Mouse (Mus musculus) liver, embryonic 16.5 days (tissue): ENCODE data around the gene Palld. TPM values are rescaled to one million over a fixed set of nuclear protein-coding genes. Genes with fewer than 3 reads are reported as not detected.

Source experiments
- ATAC-seq: fragments of 200-750 bp; cut with Nextera tagmentation; 2 replicates; pipeline ENCODE4 v1.8.0; 2017; ENCODE audit warnings: low read depth, mild to moderate bottlenecking, moderate number of reproducible peaks, moderate library complexity
- H3K27ac ChIP-seq: fragments of 300-500 bp; sonication (generic); 2 replicates; pipeline ENCODE4 v1.5.1; 2014; ENCODE audit warnings: mild to moderate bottlenecking, low read length
- H3K27me3 ChIP-seq: fragments of 300-500 bp; sonication (generic); 2 replicates; pipeline ENCODE4 v1.6.1; 2014; ENCODE audit warnings: low read depth, low read length, mixed read lengths; ENCODE audit not compliant: control insufficient read depth, insufficient read depth
- H3K36me3 ChIP-seq: fragments of 300-500 bp; sonication (generic); 2 replicates; pipeline ENCODE4 v1.6.1; 2014; ENCODE audit warnings: mild to moderate bottlenecking; ENCODE audit not compliant: control insufficient read depth, insufficient read depth
- H3K4me1 ChIP-seq: fragments of 300-500 bp; sonication (generic); 2 replicates; pipeline ENCODE4 v1.6.1; 2014; ENCODE audit warnings: low read depth, low read length, mixed read lengths; ENCODE audit not compliant: control insufficient read depth
- H3K4me2 ChIP-seq: fragments of 300-500 bp; sonication (generic); 2 replicates; pipeline ENCODE4 v1.6.1; 2014; ENCODE audit warnings: low read depth, low read length, mixed read lengths
- H3K4me3 ChIP-seq: fragments of 300-500 bp; sonication (generic); 2 replicates; pipeline ENCODE4 v1.5.1; 2014; ENCODE audit warnings: low read depth, mild to moderate bottlenecking, low read length
- H3K9ac ChIP-seq: fragments of 300-500 bp; sonication (generic); 2 replicates; pipeline ENCODE4 v1.6.1; 2014; ENCODE audit warnings: low read depth, low read length
- H3K9me3 ChIP-seq: fragments of 300-500 bp; sonication (generic); replicated peaks from 2 replicates; pipeline ENCODE4 v1.6.1; 2016; ENCODE audit warnings: low read length; ENCODE audit not compliant: control insufficient read depth
- WGBS: fragments of 180-500 bp; shearing (Covaris S2); extraction: QIAGEN DNeasy Blood & Tissue Kit; methylation state at CpG from one replicate; pipeline ENCODE4 v1.1.7; 2014; ENCODE audit not compliant: insufficient replicate concordance; 5-methylcytosine and 5-hydroxymethylcytosine counted together
- polyA plus RNA-seq: library from polyadenylated mRNA; unstranded; fragments of >200 nt; fragmentation: Nextera tagmentation; extraction: Ambion mirVana; gene quantifications from 2 replicates; pipeline ENCODE4 v1.2.1, GENCODE M21; 2015

Palld gene
- polyA plus RNA-seq, 1 experiment from 2014 or later = 7.3 TPM

- no peaks in the 10 kb centered on the region for H3K27me3 ChIP-seq
- H3K9me3 ChIP-seq = no peaks in the 10 kb centered on the region
- 59% methylated on average over 5 of the region's 5 CpGs for WGBS
- no peak overlapping the region for H3K4me2 ChIP-seq
- no peak overlapping the region for H3K4me3 ChIP-seq
- H3K27ac ChIP-seq = no peak overlapping the region
- no peak overlapping the region for H3K9ac ChIP-seq
- H3K4me1 ChIP-seq = peaks cover 7% of the 10 kb centered on the region
- no peaks in the 10 kb centered on the region for H3K36me3 ChIP-seq
- ATAC-seq = no peak
Observed at GRCm38 (mm10) chr8:61581259-61581658, 321.2 kb downstream of the Palld start.

GRCm38 (mm10) chr8:61579831-61580230, 322.7 kb downstream of the Palld start:
- Histone ChIP-seq H3K9ac (no peak overlapping the region), H3K4me3 (no peak overlapping the region), H3K4me2 (no peak overlapping the region), H3K27me3 (no peaks in the 10 kb centered on the region), H3K36me3 (no peaks in the 10 kb centered on the region), H3K9me3 (no peaks in the 10 kb centered on the region), H3K4me1 (peaks cover 1% of the 10 kb centered on the region; the same call in 1 of the 2 replicates), H3K27ac (no peak overlapping the region)
- 59% methylated on average over 4 of the region's 4 CpGs for WGBS
- no peak for ATAC-seq

- Histone ChIP-seq H3K27ac (no peak overlapping the region), H3K36me3 (no peaks in the 10 kb centered on the region), H3K9me3 (no peaks in the 10 kb centered on the region), H3K9ac (no peak overlapping the region), H3K4me3 (no peak overlapping the region), H3K27me3 (no peaks in the 10 kb centered on the region), H3K4me2 (no peak overlapping the region), H3K4me1 (no peaks in the 10 kb centered on the region; the same call in 1 of the 2 replicates)
- WGBS = 48% methylated on average over 6 of the region's 6 CpGs
- no peak for ATAC-seq
Observed at GRCm38 (mm10) chr8:61578754-61579153, 323.7 kb downstream of the Palld start.

GRCm38 (mm10) chr8:61575096-61575653, 327.3 kb downstream of the Palld start:
- 38% methylated on average over 4 of the region's 4 CpGs for whole genome bisulfite sequencing
- no peak for ATAC-seq

GRCm38 (mm10) chr8:61574526-61574925, 328.0 kb downstream of the Palld start:
- no peak overlapping the region for H3K9ac ChIP-seq
- H3K4me2 ChIP-seq = no peak overlapping the region
- no peaks in the 10 kb centered on the region for H3K9me3 ChIP-seq
- 69% methylated on average over 7 of the region's 7 CpGs for WGBS
- no peak overlapping the region for H3K27ac ChIP-seq
- no peaks in the 10 kb centered on the region for H3K27me3 ChIP-seq
- H3K36me3 ChIP-seq = no peaks in the 10 kb centered on the region
- no peak for ATAC-seq
- no peaks in the 10 kb centered on the region; the same call in 1 of the 2 replicates for H3K4me1 ChIP-seq
- H3K4me3 ChIP-seq = no peak overlapping the region

More at GRCm38 (mm10) chr8:61575096-61575653, 327.3 kb downstream of the Palld start:
- H3K27me3 ChIP-seq = no peaks in the 10 kb centered on the region
- no peaks in the 10 kb centered on the region; the same call in 1 of the 2 replicates for H3K4me1 ChIP-seq
- H3K4me2 ChIP-seq = no peak overlapping the region
- no peaks in the 10 kb centered on the region for H3K36me3 ChIP-seq
- no peaks in the 10 kb centered on the region for H3K9me3 ChIP-seq
- H3K27ac ChIP-seq = no peak overlapping the region
- H3K4me3 ChIP-seq = no peak overlapping the region
- H3K9ac ChIP-seq = no peak overlapping the region

- H3K9ac ChIP-seq = no peak overlapping the region
- H3K4me3 ChIP-seq = no peak overlapping the region
- 63% methylated on average over 8 of the region's 8 CpGs for WGBS
- no peak overlapping the region for H3K27ac ChIP-seq
- ATAC-seq = no peak
- H3K4me1 ChIP-seq = no peaks in the 10 kb centered on the region; the same call in 1 of the 2 replicates
- H3K9me3 ChIP-seq = no peaks in the 10 kb centered on the region
- H3K4me2 ChIP-seq = no peak overlapping the region
- H3K27me3 ChIP-seq = no peaks in the 10 kb centered on the region
- no peaks in the 10 kb centered on the region for H3K36me3 ChIP-seq
Observed at GRCm38 (mm10) chr8:61573179-61573937, 329.1 kb downstream of the Palld start.

GRCm38 (mm10) chr8:61572697-61573096, 329.8 kb downstream of the Palld start:
- Histone ChIP-seq H3K27ac (no peak overlapping the region), H3K4me1 (no peaks in the 10 kb centered on the region; the same call in 1 of the 2 replicates), H3K27me3 (no peaks in the 10 kb centered on the region), H3K36me3 (no peaks in the 10 kb centered on the region), H3K4me3 (no peak overlapping the region), H3K9ac (no peak overlapping the region), H3K4me2 (no peak overlapping the region), H3K9me3 (no peaks in the 10 kb centered on the region)
- no peak for ATAC-seq
- WGBS = 67% methylated on average over 6 of the region's 6 CpGs

GRCm38 (mm10) chr8:61570637-61571036, 331.9 kb downstream of the Palld start:
- H3K27ac ChIP-seq = no peak overlapping the region
- H3K9me3 ChIP-seq = no peaks in the 10 kb centered on the region
- H3K27me3 ChIP-seq = no peaks in the 10 kb centered on the region
- H3K4me3 ChIP-seq = no peak overlapping the region
- H3K9ac ChIP-seq = no peak overlapping the region
- no peaks in the 10 kb centered on the region for H3K36me3 ChIP-seq
- H3K4me2 ChIP-seq = no peak overlapping the region
- WGBS = 59% methylated on average over 2 of the region's 2 CpGs
- no peak for ATAC-seq
- H3K4me1 ChIP-seq = no peaks in the 10 kb centered on the region; the same call in 1 of the 2 replicates

GRCm38 (mm10) chr8:61569721-61570120, 332.8 kb downstream of the Palld start:
- Histone ChIP-seq H3K27ac (no peak overlapping the region), H3K4me3 (no peak overlapping the region), H3K4me2 (no peak overlapping the region), H3K9ac (no peak overlapping the region), H3K27me3 (no peaks in the 10 kb centered on the region), H3K9me3 (no peaks in the 10 kb centered on the region), H3K4me1 (no peaks in the 10 kb centered on the region; the same call in 1 of the 2 replicates), H3K36me3 (no peaks in the 10 kb centered on the region)
- ATAC-seq = no peak
- WGBS = 63% methylated on average over 4 of the region's 4 CpGs
